Mouse (Mus musculus): Measurements from ENCODE around the gene Ilvbl.
"Not testable (repeated sequence)": the region's sequence is repeated elsewhere in the genome, so short reads cannot be mapped to it uniquely, and the experiment has no call there.

Ilvbl gene

GRCm38 (mm10) chr10:78574250-78575104 is at the start of gene Ilvbl:
Gene Ilvbl, plus strand, starts transcription at chr10:78574346.
- DNase-seq, result peak; percentile 98

DNA sequence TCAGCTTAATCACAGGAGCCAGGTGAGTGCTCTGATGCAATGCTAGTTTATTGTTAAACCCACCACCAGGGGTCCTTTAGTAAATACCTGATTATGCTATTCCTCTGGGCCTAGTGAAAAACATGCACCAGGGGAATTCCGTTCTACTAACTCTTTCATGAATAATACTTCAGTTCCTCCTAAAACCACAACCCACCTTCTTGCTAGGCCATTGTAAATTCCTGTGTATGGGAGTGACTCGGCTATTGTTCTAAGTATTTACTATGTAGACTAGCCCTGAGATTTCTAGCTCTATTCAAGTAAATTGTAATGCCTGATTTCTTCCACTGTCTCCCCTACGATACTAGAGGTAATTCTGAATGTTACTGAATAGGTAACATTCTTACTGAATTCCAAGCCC is 49.1 kb upstream of the Ilvbl start:
- not testable (repeated sequence) for DNase-seq

DNA sequence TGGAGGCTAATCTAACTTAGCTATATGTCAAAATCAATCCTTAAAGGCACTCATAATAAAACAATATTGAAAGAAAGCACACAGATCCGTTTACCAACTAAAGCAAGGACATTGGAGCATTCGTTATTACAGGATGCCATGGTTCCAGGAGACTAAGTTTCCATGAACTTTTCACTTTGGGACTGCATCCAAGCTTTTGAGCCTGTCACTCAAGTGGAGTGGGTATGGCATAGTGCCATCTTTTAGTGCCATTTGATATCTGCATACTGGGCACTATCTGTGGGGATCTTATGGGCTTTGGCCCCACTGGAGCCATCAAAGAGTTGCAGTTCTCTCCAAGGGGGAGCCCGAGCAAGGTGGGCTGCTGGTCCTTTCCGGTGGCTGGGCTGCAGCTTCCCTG is 48.6 kb upstream of the Ilvbl start:
- DNase-seq, result peak; percentile 56

GRCm38 (mm10) chr10:78540943-78541342 is 33.2 kb upstream of the Ilvbl start:
- peak; percentile 59 for DNase-seq

DNA sequence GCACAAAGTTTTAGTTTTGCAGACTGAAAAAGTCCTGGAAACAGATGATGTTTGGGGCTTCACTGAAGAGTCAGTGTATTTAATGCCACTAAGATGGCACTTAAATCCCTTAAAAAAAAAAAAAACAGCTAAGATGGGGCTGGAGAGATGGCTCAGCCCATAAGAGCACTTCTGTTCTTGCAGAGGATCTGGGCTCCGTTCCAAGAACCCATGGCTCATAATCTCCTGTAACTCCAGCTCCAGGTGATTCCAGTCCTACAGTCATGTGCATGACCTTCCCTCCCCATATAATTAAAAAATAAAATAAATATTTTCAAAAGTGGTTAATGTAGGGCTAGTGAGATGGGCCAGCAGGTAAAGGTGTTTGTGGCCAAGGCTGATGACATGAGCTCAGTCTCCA is 9.1 kb upstream of the Ilvbl start:
- DNase-seq, result no peak

- DNase-seq, result no peak
Measured at GRCm38 (mm10) chr10:78569191-78569590, 5.0 kb upstream of the Ilvbl start.

GRCm38 (mm10) chr10:78569686-78570085 is 4.5 kb upstream of the Ilvbl start:
- DNase-seq, result no peak

GRCm38 (mm10) chr10:78570416-78570815 is 3.7 kb upstream of the Ilvbl start:
- no peak for DNase-seq

GRCm38 (mm10) chr10:78570897-78571296 is 3.2 kb upstream of the Ilvbl start:
- DNase-seq, result no peak

- no peak for DNase-seq
Measured at GRCm38 (mm10) chr10:78573226-78573625, 920 bp upstream of the Ilvbl start.

GRCm38 (mm10) chr10:78575105-78575632 is 1.0 kb downstream of the Ilvbl start:
- DNase-seq, result no peak

DNA sequence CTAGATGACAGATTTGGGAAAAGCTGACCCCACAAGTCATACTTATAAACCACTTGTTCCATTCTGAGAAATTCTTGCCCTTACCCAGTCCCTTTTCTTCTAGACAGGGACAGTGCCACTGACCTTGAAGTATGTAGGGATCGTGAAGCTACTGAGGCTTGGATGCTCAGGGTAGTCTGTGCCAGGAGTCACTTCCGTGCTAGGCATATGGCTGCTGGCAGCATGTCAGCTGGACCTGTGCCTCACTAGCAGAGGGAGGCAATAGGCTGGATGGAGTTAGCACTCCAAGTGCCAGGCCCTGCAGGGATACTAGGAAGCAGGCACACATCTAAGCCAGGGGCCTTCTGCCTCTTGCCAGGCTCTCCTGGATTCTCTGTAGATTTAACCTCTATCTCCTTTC is 1.5 kb downstream of the Ilvbl start:
- DNase-seq, result peak; percentile 50

DNA sequence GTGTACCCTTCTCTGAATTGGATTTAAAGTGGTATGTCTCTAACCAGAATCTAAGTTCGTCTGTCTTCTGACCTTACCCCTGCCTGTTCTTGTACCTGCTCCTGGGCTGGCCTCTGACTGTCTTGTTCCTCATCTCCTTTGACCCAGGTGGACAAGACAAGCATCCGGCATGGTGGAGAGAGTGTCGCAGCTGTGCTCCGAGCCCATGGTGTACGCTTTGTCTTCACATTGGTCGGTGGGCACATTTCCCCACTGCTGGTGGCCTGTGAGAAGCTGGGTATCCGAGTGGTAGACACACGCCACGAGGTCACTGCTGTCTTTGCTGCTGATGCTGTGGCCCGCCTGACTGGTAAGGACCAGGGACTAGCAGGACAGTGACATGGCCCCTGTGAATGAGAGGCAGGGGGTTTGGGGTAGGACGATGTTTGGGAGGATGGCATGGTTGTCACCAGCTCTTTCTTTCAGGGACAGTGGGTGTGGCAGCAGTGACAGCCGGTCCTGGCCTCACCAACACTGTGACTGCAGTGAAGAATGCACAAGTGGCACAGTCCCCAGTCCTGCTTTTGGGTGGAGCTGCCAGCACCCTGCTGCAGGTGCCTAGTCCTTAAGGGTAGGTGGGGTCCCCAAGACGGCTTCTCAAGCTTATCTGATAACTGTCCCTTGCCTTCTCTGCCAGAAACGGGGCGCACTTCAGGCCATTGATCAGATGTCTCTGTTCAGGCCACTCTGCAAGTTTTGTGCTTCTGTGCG is 2.5 kb downstream of the Ilvbl start:
- DNase-seq, result no peak

DNA sequence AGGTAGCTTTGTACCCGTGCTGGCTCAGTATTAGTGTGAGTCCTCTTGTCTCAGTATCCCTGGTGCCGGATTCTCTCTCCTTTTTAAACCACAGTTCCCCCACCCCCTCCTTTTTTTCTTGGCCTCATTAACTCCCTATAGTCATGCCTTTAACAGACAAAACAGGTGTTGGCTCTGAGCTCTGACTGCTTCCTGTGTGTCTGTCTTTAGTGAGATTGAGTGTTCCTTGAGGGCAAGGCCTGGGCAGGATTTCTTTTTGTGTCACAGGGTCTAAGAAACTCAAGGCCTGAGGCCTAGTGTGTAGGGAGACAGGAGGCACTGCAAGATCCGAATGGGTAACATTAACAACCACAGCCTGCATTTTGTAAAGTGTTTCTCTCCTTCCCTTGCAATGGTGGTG is 4.1 kb downstream of the Ilvbl start:
- DNase-seq, result no peak

- DNase-seq, result no peak
Measured at GRCm38 (mm10) chr10:78581121-78581520, 7.0 kb downstream of the Ilvbl start.

GRCm38 (mm10) chr10:78583347-78583746 is 9.2 kb downstream of the Ilvbl start:
- DNase-seq, result no peak

DNA sequence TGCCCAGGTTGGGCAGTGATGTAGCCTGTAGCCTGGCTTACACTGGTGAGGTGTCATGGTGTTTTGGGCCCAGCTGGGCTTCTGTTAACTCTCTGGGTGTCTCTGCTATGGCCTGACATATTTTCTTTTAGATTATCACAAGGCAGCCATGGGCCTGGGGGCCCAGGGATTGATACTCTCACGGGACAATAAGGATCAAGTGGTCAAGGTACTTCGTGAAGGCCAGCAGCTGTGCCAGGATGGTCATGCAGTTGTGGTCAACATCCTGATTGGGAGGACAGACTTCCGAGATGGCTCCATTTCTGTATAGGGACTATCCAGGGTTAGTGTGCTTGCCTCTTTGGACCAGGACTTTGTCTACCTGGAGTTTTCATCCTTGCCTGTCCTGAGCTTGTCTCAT is 9.8 kb downstream of the Ilvbl start:
- DNase-seq, result no peak

- DNase-seq, result no peak
Measured at GRCm38 (mm10) chr10:78584996-78585395, 10.8 kb downstream of the Ilvbl start.

GRCm38 (mm10) chr10:78585606-78586005 is 11.5 kb downstream of the Ilvbl start:
- no peak for DNase-seq

GRCm38 (mm10) chr10:78586026-78586425 is 11.9 kb downstream of the Ilvbl start:
- DNase-seq, result no peak

DNA sequence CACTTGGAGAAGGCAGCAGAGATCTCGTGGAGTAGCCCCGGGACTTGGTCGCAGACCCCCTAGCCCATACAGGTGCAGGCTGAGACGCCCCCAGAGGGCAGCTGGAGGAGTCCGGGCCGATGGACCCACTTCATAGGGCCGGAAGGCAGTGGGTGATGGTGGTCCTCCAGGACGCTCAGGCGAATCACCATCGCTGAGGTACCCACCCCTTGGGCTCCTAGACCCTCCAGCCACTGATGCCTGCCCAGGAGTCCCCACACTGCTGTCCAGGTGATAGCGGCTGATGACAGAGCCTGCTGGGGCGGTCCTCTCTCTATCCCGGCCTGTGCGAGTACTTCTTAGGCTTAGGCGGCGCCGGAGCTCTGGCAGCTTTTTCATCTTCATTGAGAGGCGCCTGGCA is 15.1 kb downstream of the Ilvbl start:
- DNase-seq, result no peak

DNA sequence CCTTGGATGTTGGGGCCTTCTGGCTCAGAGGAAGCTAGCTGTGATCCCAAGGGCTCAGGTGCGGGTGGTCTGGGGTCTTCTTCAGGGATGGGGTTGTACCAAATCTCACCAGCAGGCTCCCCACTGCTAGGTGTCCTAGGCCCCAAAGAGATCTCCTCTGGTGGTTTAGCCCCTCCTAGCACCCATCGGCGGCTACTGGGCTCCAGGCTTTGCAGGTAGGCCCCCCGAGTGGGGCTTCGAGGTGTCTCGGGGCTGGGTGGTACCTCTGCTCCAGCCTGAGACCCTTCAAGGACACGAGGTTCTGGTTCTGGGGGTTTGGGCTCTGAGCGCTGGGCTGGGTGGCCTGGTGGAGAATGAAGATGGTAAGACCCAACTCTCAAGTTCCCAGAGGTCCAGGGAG is 15.8 kb downstream of the Ilvbl start:
- DNase-seq, result no peak

- no peak for DNase-seq
Measured at GRCm38 (mm10) chr10:78590744-78591143, 16.6 kb downstream of the Ilvbl start.
